Mouse (Mus musculus): ENCODE measurements at regions not wholly inside any gene's neighbourhood (a gene's known extent, or its start where the extent isn't known, plus 50 kb on each side); places are given as distances from the start of the nearest gene placed in this dataset.

- TF ChIP-seq GATA1 (IDR thresholded peaks at IDR 0.05; ENCODE audit: low read length), result no peak
- TF ChIP-seq TAL1 (IDR thresholded peaks at IDR 0.05; ENCODE audit: low read length), result no peak
These were observed 308.9 kb downstream of the Med13l start for GRCm38 (mm10) chr5:118869330-118869729.
